Mouse (Mus musculus) T-helper 17 cell (primary cell): ENCODE data around the gene Pacs2.

Experiments used
- in situ Hi-C, 2 experiments: fragments of 300-600 bp; cut with MboI, MseI; formaldehyde crosslinking; loops; 1 replicate in 1 of 2; 2 replicates in 1 of 2; pipeline ENCODE4 v1.15.1; 2025; ENCODE audit warnings: high pct_unique_total_duplicates in 2 of 2

Pacs2 gene

GRCm38 (mm10) chr12:113075486-113075885, 61.2 kb downstream of the Pacs2 start:
- in situ Hi-C loops, result loop anchor here in 1 of 2 experiments (25.0 kb wide), 1 partner anchor 1263 kb away; the partner anchor contains the start of genes Xrcc3 and Zfyve21

- in situ Hi-C loops, result loop anchor here in 1 of 2 experiments (25.0 kb wide), 1 partner anchor 1275 kb away; the partner anchor contains the start of genes Xrcc3 and Zfyve21
Observed at GRCm38 (mm10) chr12:113087276-113087675, 73.0 kb downstream of the Pacs2 start.

GRCm38 (mm10) chr12:113088026-113088425, 73.7 kb downstream of the Pacs2 start:
- in situ Hi-C loops, result loop anchor here in 1 of 2 experiments (25.0 kb wide), 1 partner anchor 1276 kb away; the partner anchor contains the start of genes Xrcc3 and Zfyve21

GRCm38 (mm10) chr12:113089107-113089506, 74.8 kb downstream of the Pacs2 start:
- in situ Hi-C loops, result loop anchor here in 1 of 2 experiments (25.0 kb wide), 1 partner anchor 1277 kb away; the partner anchor contains the start of genes Xrcc3 and Zfyve21

- in situ Hi-C loops, result loop anchor here in 1 of 2 experiments (25.0 kb wide), 1 partner anchor 1278 kb away; the partner anchor contains the start of genes Xrcc3 and Zfyve21
Observed at GRCm38 (mm10) chr12:113090053-113090452, 75.7 kb downstream of the Pacs2 start.

- in situ Hi-C loops, result loop anchor here in 1 of 2 experiments (25.0 kb wide), 1 partner anchor 1285 kb away; the partner anchor contains the start of genes Xrcc3 and Zfyve21
Observed at GRCm38 (mm10) chr12:113097040-113097439, 82.7 kb downstream of the Pacs2 start.

GRCm38 (mm10) chr12:113097749-113098281, 83.5 kb downstream of the Pacs2 start, which contains the start of gene Mta1:
Mta1 (plus strand) TSS chr12:113098278.
- in situ Hi-C loops, result loop anchor here in 1 of 2 experiments (25.0 kb wide), 1 partner anchor 1286 kb away; the partner anchor contains the start of genes Xrcc3 and Zfyve21

- in situ Hi-C loops, result loop anchor here in 1 of 2 experiments (25.0 kb wide), 1 partner anchor 1286 kb away; the partner anchor contains the start of genes Xrcc3 and Zfyve21
Observed at GRCm38 (mm10) chr12:113098530-113099151, 84.3 kb downstream of the Pacs2 start.

GRCm38 (mm10) chr12:113099470-113100237, 85.3 kb downstream of the Pacs2 start:
- in situ Hi-C loops, result loop anchor here in 1 of 2 experiments (25.0 kb wide), 1 partner anchor 1287 kb away; the partner anchor contains the start of genes Xrcc3 and Zfyve21

- in situ Hi-C loops, result no loop called here
Observed at GRCm38 (mm10) chr12:113100448-113101076, 86.3 kb downstream of the Pacs2 start.

GRCm38 (mm10) chr12:113101251-113101960, 87.1 kb downstream of the Pacs2 start:
- in situ Hi-C loops, result no loop called here

- in situ Hi-C loops, result no loop called here
Observed at GRCm38 (mm10) chr12:113102461-113102860, 88.2 kb downstream of the Pacs2 start.

- in situ Hi-C loops, result no loop called here
Observed at GRCm38 (mm10) chr12:113103846-113104451, 89.6 kb downstream of the Pacs2 start.

GRCm38 (mm10) chr12:113106386-113106785, 92.1 kb downstream of the Pacs2 start:
- in situ Hi-C loops, result no loop called here

- in situ Hi-C loops, result no loop called here
Observed at GRCm38 (mm10) chr12:113107431-113108124, 93.3 kb downstream of the Pacs2 start.

- in situ Hi-C loops, result no loop called here
Observed at GRCm38 (mm10) chr12:113108528-113109283, 94.4 kb downstream of the Pacs2 start.

GRCm38 (mm10) chr12:113109801-113110200, 95.5 kb downstream of the Pacs2 start:
- in situ Hi-C loops, result no loop called here

GRCm38 (mm10) chr12:113114141-113114540, 99.8 kb downstream of the Pacs2 start:
- in situ Hi-C loops, result no loop called here
